Mouse (Mus musculus): ENCODE data around the gene Anks1. TPM values are rescaled to one million over a fixed set of nuclear protein-coding genes. Genes with fewer than 3 reads are reported as not detected.

Gene Anks1
- polyA plus RNA-seq, 1 experiment = 19.1 TPM

GRCm38 (mm10) chr17:28104416-28104815 lies 195.3 kb downstream of the Anks1 start:
- TF ChIP-seq FLI1 (IDR thresholded peaks at IDR 0.05; ENCODE audit: low read length) (no peak), GATA1 (IDR thresholded peaks at IDR 0.05; ENCODE audit: borderline replicate concordance, low read length) (no peak)
- H3K27me3 ChIP-seq (replicated peaks) = peaks cover 73% of the 10 kb centered on the region
- H3K4me3 ChIP-seq (replicated peaks) = no peak overlapping the region

DNA sequence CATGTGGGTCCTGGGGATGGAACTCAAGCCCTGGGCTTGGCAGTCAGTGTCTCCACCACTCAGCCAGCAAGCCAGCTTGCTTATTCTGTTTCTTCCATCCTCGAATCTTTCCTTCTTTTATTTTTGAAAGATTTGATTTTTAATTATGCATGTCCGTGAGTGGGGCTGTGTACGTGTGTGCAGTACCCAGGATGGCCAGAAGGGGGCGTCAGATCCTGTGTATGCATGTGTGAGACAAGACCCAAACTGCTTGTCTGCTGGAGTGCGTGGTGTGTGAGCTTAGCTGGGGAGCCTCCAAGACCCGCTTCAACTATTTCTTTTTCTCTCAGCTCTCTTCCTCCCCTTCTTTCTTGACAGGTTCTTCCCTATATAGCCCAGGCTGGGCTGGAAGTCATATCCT lies 197.2 kb downstream of the Anks1 start:
- H3K9me3 ChIP-seq = peaks cover 25% of the 10 kb centered on the region
- H3K4me1 ChIP-seq = peaks cover 5% of the 10 kb centered on the region; the same call in 1 of the 2 replicates
- peaks cover 77% of the 10 kb centered on the region for H3K27me3 ChIP-seq (replicated peaks)
- no peak overlapping the region for H3K4me3 ChIP-seq (replicated peaks)
- no peak for TF ChIP-seq GATA1 (IDR thresholded peaks at IDR 0.05; ENCODE audit: borderline replicate concordance, low read length)
- no peak for TF ChIP-seq FLI1 (IDR thresholded peaks at IDR 0.05; ENCODE audit: low read length)
- H3K36me3 ChIP-seq (replicated peaks; ENCODE audit: low read length) = no peaks in the 10 kb centered on the region

More at GRCm38 (mm10) chr17:28104416-28104815, 195.3 kb downstream of the Anks1 start:
- H3K4me1 ChIP-seq = peaks cover 5% of the 10 kb centered on the region; the same call in 1 of the 2 replicates
- no peaks in the 10 kb centered on the region for H3K36me3 ChIP-seq (replicated peaks; ENCODE audit: low read length)
- H3K9me3 ChIP-seq = peaks cover 43% of the 10 kb centered on the region

- Histone ChIP-seq H3K4me3 (replicated peaks) (no peak overlapping the region), H3K27me3 (replicated peaks) (peaks cover 75% of the 10 kb centered on the region), H3K4me1 (peaks cover 5% of the 10 kb centered on the region; the same call in 1 of the 2 replicates), H3K9me3 (peaks cover 31% of the 10 kb centered on the region), H3K36me3 (replicated peaks; ENCODE audit: low read length) (no peaks in the 10 kb centered on the region)
- TF ChIP-seq FLI1 (IDR thresholded peaks at IDR 0.05; ENCODE audit: low read length) (no peak), GATA1 (IDR thresholded peaks at IDR 0.05; ENCODE audit: borderline replicate concordance, low read length) (no peak)
These were observed 198.2 kb downstream of the Anks1 start for GRCm38 (mm10) chr17:28107275-28107674.

DNA sequence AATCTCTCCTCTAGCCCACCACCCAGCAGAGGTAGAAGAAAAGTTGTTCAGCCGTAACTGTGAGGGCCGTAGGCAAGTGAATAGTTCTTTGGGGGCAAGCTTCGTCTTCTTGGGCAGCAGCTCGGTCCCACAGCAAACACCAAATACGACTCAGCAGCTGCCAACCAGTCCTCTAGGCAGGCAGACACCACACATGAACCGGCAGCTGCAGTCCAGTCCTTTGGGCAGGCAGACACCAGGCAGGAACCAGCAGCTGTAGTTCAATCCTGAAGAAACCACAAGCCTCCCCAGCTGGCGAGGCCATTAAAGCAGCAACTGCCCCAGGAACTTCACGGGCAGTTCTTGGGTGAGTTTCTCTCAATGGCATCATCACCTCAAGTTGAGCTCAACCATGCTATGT lies 203.2 kb downstream of the Anks1 start:
- Histone ChIP-seq H3K27me3 (replicated peaks) (peaks cover 73% of the 10 kb centered on the region), H3K9me3 (peaks cover 16% of the 10 kb centered on the region), H3K4me3 (replicated peaks) (no peak overlapping the region), H3K4me1 (peaks cover 3% of the 10 kb centered on the region; the same call in 1 of the 2 replicates), H3K36me3 (replicated peaks; ENCODE audit: low read length) (no peaks in the 10 kb centered on the region)
- TF ChIP-seq GATA1 (IDR thresholded peaks at IDR 0.05; ENCODE audit: borderline replicate concordance, low read length) (no peak), FLI1 (IDR thresholded peaks at IDR 0.05; ENCODE audit: low read length) (no peak)

Other genes starting within 250 kb of the Anks1 start
- 1.4 and 2.3 TPM in 2 replicates for gene Spdef, start 180.4 kb upstream of the Anks1 start, polyA plus RNA-seq (2012; ENCODE audit: insufficient read depth, low replicate concordance)
- 15.2 and 42.6 TPM in 2 replicates for gene D17Wsu92e, start 88.7 kb upstream of the Anks1 start, polyA plus RNA-seq (2012; ENCODE audit: insufficient read depth, low replicate concordance)
- 400 and 415 TPM in 2 replicates for gene Snrpc, start 71.2 kb upstream of the Anks1 start, polyA plus RNA-seq (2012; ENCODE audit: insufficient read depth, low replicate concordance)
- 3.2 and 12.1 TPM in 2 replicates for gene Uhrf1bp1, start 52.9 kb upstream of the Anks1 start, polyA plus RNA-seq (2012; ENCODE audit: insufficient read depth, low replicate concordance)
- 13.2 and 82.5 TPM in 2 replicates for gene Taf11, start 538 bp downstream of the Anks1 start, polyA plus RNA-seq (2012; ENCODE audit: insufficient read depth, low replicate concordance)
- gene Tcp11, start 171.3 kb downstream of the Anks1 start, polyA plus RNA-seq (2012; ENCODE audit: insufficient read depth, low replicate concordance) = 0.47 TPM in 1 of 2 replicates, not detected in the other
- gene Scube3, start 232.8 kb downstream of the Anks1 start, polyA plus RNA-seq (2012; ENCODE audit: insufficient read depth, low replicate concordance) = 0.54 TPM in 1 of 2 replicates, not detected in the other

Measured in megakaryocyte, embryonic 14.5 days (primary cell).